Mouse (Mus musculus) kidney, embryonic 16.5 days (tissue): ENCODE data around the gene Usp6nl. TPM values are rescaled to one million over a fixed set of nuclear protein-coding genes. Genes with fewer than 3 reads are reported as not detected.

Experiments
- ATAC-seq: fragments of 200-750 bp; cut with Nextera tagmentation; 2 replicates; pipeline ENCODE4 v1.8.0; 2017; ENCODE audit warnings: moderate TSS enrichment; ENCODE audit not compliant: low FRiP score, low TSS enrichment
- H3K27ac ChIP-seq: fragments of 300-500 bp; sonication (generic); 2 replicates; pipeline ENCODE4 v1.5.1; 2014; ENCODE audit warnings: low read length
- H3K27me3 ChIP-seq: fragments of 300-500 bp; sonication (generic); 2 replicates; pipeline ENCODE4 v1.6.1; 2014; ENCODE audit warnings: low read length, control low read depth, mixed read lengths; ENCODE audit not compliant: insufficient read depth
- H3K36me3 ChIP-seq: fragments of 300-500 bp; sonication (generic); 2 replicates; pipeline ENCODE4 v1.6.1; 2014; ENCODE audit warnings: low read length, control low read depth, mixed read lengths; ENCODE audit not compliant: insufficient read depth
- H3K4me1 ChIP-seq: fragments of 300-500 bp; sonication (generic); 2 replicates; pipeline ENCODE4 v1.6.1; 2014; ENCODE audit warnings: low read length, control low read depth, mixed read lengths; ENCODE audit not compliant: insufficient read depth
- H3K4me2 ChIP-seq: fragments of 300-500 bp; sonication (generic); replicated peaks from 2 replicates; pipeline ENCODE4 v1.6.1; 2014; ENCODE audit warnings: low read depth, low read length
- H3K4me3 ChIP-seq: fragments of 300-500 bp; sonication (generic); 2 replicates; pipeline ENCODE4 v1.5.1; 2014; ENCODE audit warnings: mild to moderate bottlenecking, low read length
- H3K9ac ChIP-seq: fragments of 300-500 bp; sonication (generic); replicated peaks from 2 replicates; pipeline ENCODE4 v1.6.1; 2014; ENCODE audit warnings: low read length
- H3K9me3 ChIP-seq: fragments of 300-500 bp; sonication (generic); 2 replicates; pipeline ENCODE4 v1.6.1; 2016; ENCODE audit warnings: low read length, control low read depth
- WGBS: fragments of 180-500 bp; shearing (Covaris S2); extraction: QIAGEN DNeasy Blood & Tissue Kit; methylation state at CpG from one replicate; pipeline ENCODE4 v1.1.7; 2014; 5-methylcytosine and 5-hydroxymethylcytosine counted together
- polyA plus RNA-seq: library from polyadenylated mRNA; unstranded; fragments of >200 nt; fragmentation: Nextera tagmentation; extraction: Ambion mirVana; gene quantifications from 2 replicates; pipeline ENCODE4 v1.2.1, GENCODE M21; 2015

The Usp6nl gene
- polyA plus RNA-seq, 1 experiment from 2014 or later: 8.8 TPM

DNA sequence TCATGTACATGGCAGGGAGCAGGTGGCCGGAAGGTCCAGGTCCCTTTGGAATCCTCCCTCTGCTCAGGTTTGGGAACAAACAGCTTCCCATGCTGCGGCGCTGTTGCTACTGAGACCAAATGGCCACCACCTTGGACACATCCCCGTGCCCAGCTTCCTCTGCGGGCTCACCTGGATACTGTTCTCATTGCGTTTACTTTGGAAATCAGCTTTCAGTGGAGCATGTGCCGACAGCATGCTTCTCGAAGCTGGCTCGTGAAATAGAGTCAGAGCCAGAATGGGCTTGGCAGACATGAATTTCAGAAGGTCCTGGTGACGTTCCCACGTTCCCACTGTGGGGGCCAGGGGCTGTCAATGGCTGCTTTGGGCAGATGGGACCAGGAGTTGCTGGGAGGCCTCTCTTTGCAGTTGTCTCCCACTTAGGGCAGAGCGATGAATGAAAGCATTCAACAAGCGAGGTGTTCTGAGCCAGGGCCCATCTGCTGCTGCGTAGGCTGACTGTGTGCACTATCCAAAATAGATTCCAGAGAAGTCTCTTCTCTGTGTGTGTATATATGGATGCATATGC, 166.1 kb downstream of the Usp6nl start:
- no peaks in the 10 kb centered on the region for H3K27me3 ChIP-seq
- WGBS: 85% methylated on average over 14 of the region's 14 CpGs
- no peak overlapping the region for H3K9ac ChIP-seq
- peaks cover 7% of the 10 kb centered on the region for H3K4me1 ChIP-seq
- no peak overlapping the region for H3K4me3 ChIP-seq
- H3K4me2 ChIP-seq: no peak overlapping the region
- H3K9me3 ChIP-seq: peaks cover 4% of the 10 kb centered on the region; the same call in 1 of the 2 replicates
- H3K27ac ChIP-seq: no peak overlapping the region
- no peaks in the 10 kb centered on the region for H3K36me3 ChIP-seq
- no peak for ATAC-seq

DNA sequence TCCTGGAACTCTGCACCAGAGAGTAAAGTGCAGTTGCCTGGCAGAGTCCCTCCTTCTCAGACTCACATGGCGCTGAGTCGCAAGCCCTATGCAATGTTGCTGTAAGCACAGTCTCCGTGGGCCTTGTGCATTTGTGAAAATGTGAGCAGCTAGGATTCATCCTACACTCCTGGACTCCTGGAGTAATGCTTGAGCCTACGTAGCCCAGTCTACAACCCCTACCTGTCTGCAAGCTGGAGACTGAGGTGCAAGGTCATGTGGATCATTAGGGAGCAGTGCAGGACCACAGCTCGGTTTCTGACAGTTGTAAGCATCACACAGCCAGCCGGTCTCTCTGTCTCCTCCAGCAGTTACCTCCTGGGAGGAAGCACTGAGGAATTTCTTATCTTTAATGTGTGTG, 167.6 kb downstream of the Usp6nl start:
- H3K27me3 ChIP-seq: no peaks in the 10 kb centered on the region

DNA sequence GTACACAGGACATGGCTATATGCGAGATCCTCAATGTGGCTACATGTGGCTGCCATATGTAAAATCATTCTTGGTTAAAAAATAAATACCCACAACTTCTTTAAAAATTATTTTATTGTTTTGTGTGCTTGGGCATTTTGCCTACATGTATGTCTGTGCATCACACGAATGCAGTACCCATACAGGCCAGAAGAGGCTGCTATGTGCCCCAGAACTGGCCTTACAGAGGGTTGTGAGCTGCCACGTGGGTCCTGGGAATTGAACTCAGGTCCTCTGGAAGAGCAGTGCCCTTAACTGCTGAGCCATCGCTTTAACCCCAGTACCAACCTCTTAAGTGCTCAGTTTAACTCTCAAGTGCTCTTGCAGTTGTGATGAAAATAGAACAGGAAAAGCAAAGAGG, 168.4 kb downstream of the Usp6nl start:
- peaks cover 4% of the 10 kb centered on the region; the same call in 1 of the 2 replicates for H3K9me3 ChIP-seq
- H3K27me3 ChIP-seq: no peaks in the 10 kb centered on the region
- ATAC-seq: no peak
- no peaks in the 10 kb centered on the region for H3K4me1 ChIP-seq
- no peak overlapping the region for H3K9ac ChIP-seq
- WGBS: 80% methylated on average over 4 of the region's 4 CpGs
- no peaks in the 10 kb centered on the region for H3K36me3 ChIP-seq
- no peak overlapping the region for H3K4me2 ChIP-seq
- H3K4me3 ChIP-seq: no peak overlapping the region
- no peak overlapping the region for H3K27ac ChIP-seq

More for the DNA sequence above, 167.6 kb downstream of the Usp6nl start:
- H3K4me1 ChIP-seq: no peaks in the 10 kb centered on the region
- WGBS: 93% methylated on average over 6 of the region's 6 CpGs
- peaks cover 4% of the 10 kb centered on the region; the same call in 1 of the 2 replicates for H3K9me3 ChIP-seq
- no peak overlapping the region for H3K27ac ChIP-seq
- ATAC-seq: no peak
- no peaks in the 10 kb centered on the region for H3K36me3 ChIP-seq
- no peak overlapping the region for H3K4me2 ChIP-seq
- no peak overlapping the region for H3K9ac ChIP-seq
- H3K4me3 ChIP-seq: no peak overlapping the region

GRCm38 (mm10) chr2:6493886-6494285, 171.4 kb downstream of the Usp6nl start:
- WGBS: 72% methylated on average over 5 of the region's 5 CpGs
- no peaks in the 10 kb centered on the region for H3K4me1 ChIP-seq

More at GRCm38 (mm10) chr2:6493886-6494285, 171.4 kb downstream of the Usp6nl start:
- H3K9ac ChIP-seq: no peak overlapping the region
- no peak overlapping the region for H3K4me2 ChIP-seq
- no peak overlapping the region for H3K4me3 ChIP-seq
- no peaks in the 10 kb centered on the region for H3K27me3 ChIP-seq
- H3K36me3 ChIP-seq: no peaks in the 10 kb centered on the region
- H3K27ac ChIP-seq: no peak overlapping the region
- H3K9me3 ChIP-seq: peaks cover 4% of the 10 kb centered on the region; the same call in 1 of the 2 replicates
- ATAC-seq: no peak

Other genes starting within 250 kb of the Usp6nl start
- 14.1 TPM in 2 replicates for gene Proser2, start 192.5 kb upstream of the Usp6nl start, polyA plus RNA-seq
- 9.9 and 10.6 TPM in 2 replicates for gene Echdc3, start 109.6 kb upstream of the Usp6nl start, polyA plus RNA-seq